Mouse (Mus musculus) forebrain, embryonic 12.5 days (tissue): ENCODE measurements around the gene Tnrc6a. TPM values are rescaled to one million over a fixed set of nuclear protein-coding genes. Genes with fewer than 3 reads are reported as not detected.

ENCODE experiments used
- ATAC-seq: fragments of 200-750 bp; cut with Nextera tagmentation; 2 replicates; pipeline ENCODE4 v1.8.0; 2017; ENCODE audit warnings: moderate TSS enrichment; ENCODE audit not compliant: low FRiP score
- H3K27ac ChIP-seq: fragments of 300-500 bp; sonication (generic); 2 replicates; pipeline ENCODE4 v1.5.1; 2016; ENCODE audit warnings: mild to moderate bottlenecking
- H3K27me3 ChIP-seq: fragments of 300-500 bp; sonication (generic); 2 replicates; pipeline ENCODE4 v1.6.1; 2016; ENCODE audit warnings: mild to moderate bottlenecking
- H3K36me3 ChIP-seq: fragments of 300-500 bp; sonication (generic); replicated peaks from 2 replicates; pipeline ENCODE4 v1.6.1; 2016; ENCODE audit warnings: mild to moderate bottlenecking
- H3K4me1 ChIP-seq: fragments of 300-500 bp; sonication (generic); 2 replicates; pipeline ENCODE4 v1.6.1; 2016
- H3K4me2 ChIP-seq: fragments of 300-500 bp; sonication (generic); 2 replicates; pipeline ENCODE4 v1.6.1; 2016; ENCODE audit warnings: mild to moderate bottlenecking, moderate library complexity
- H3K4me3 ChIP-seq: fragments of 300-500 bp; sonication (generic); replicated peaks from 2 replicates; pipeline ENCODE4 v1.5.1; 2016; ENCODE audit warnings: mild to moderate bottlenecking
- H3K9ac ChIP-seq: fragments of 300-500 bp; sonication (generic); 2 replicates; pipeline ENCODE4 v1.6.1; 2016; ENCODE audit warnings: mild to moderate bottlenecking
- H3K9me3 ChIP-seq: fragments of 300-500 bp; sonication (generic); 2 replicates; pipeline ENCODE4 v1.6.1; 2016
- WGBS: fragments of 180-500 bp; shearing (Covaris S2); methylation state at CpG from one replicate; pipeline ENCODE4 v1.1.7; 2016; 5-methylcytosine and 5-hydroxymethylcytosine counted together
- polyA plus RNA-seq: library from polyadenylated mRNA; unstranded; fragments of >200 nt; fragmentation: Nextera tagmentation; extraction: Ambion mirVana; gene quantifications from 2 replicates; pipeline ENCODE4 v1.2.1, GENCODE M21; 2016

Tnrc6a gene
- polyA plus RNA-seq, 1 experiment from 2014 or later = 75.3 TPM

DNA sequence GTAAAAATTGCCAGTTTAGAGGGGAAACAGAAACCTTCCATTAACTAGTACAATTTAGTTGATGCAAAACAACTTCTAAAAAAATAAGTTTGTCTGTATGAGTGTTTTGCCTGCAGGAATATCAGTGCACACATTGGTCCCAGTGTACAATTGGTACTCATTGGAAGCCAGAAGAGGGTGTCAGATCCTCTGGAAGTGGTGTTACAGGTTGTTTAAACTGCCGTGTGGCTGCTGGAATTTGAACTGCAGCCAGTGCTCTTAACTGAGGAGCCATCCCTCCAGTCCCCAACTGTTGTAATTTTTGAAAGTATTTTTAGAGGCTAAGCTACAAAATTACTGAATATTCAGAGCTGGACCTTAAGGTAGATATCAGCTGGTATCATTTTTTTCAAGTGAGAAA is 4.3 kb downstream of the Tnrc6a start:
- H3K9ac ChIP-seq = no peak overlapping the region
- no peaks in the 10 kb centered on the region for H3K9me3 ChIP-seq
- peaks cover 16% of the 10 kb centered on the region for H3K36me3 ChIP-seq
- ATAC-seq = no peak
- no peak overlapping the region for H3K4me2 ChIP-seq
- H3K4me1 ChIP-seq = peaks cover 34% of the 10 kb centered on the region
- H3K27ac ChIP-seq = no peak overlapping the region
- no peak overlapping the region for H3K4me3 ChIP-seq
- H3K27me3 ChIP-seq = no peaks in the 10 kb centered on the region
- 71% methylated on average over 1 of the region's 1 CpGs for WGBS

DNA sequence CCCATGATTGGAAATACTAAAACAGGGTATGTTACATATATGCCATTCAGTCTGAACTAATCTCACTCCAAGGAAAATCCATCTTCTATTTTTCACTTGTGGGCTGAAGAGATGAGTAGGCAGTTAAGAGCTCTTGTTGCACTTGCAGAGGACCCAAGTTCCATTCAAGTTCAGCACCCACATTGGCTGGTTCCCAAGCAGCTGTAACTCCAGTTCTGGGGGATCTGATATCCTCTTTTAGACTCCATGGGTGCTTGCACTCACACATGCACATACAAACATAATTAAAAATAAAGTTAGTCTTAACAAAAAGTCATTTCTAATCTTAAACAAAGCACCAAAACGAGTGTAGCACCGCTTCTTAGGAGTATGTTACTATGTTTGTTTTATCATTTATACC is 5.4 kb downstream of the Tnrc6a start:
- no peak for ATAC-seq
- Histone ChIP-seq H3K9ac (no peak overlapping the region), H3K4me2 (no peak overlapping the region), H3K27ac (no peak overlapping the region), H3K4me3 (no peak overlapping the region), H3K4me1 (peaks cover 33% of the 10 kb centered on the region), H3K36me3 (peaks cover 16% of the 10 kb centered on the region), H3K27me3 (no peaks in the 10 kb centered on the region), H3K9me3 (no peaks in the 10 kb centered on the region)
- 81% methylated on average over 2 of the region's 2 CpGs for WGBS

DNA sequence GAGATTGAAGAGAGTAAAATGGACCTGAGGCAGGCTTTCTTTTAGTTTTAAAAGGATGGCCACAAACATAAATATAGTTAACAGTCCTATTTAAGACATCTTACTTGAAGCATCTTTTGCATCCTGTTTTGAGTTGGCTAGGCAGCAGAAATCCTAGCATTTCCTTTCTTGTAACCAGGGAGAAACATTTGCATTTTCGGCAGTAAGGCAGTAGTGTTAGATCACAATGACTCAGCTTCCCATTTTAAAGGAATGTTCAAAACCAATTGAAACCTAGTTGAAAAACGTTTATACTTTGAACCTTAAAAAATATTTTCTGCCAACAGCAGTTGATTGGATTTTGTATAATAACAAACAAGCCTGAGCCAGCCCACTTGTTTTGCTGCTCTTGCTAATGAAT is 6.5 kb downstream of the Tnrc6a start:
- no peaks in the 10 kb centered on the region for H3K27me3 ChIP-seq
- peaks cover 41% of the 10 kb centered on the region for H3K4me1 ChIP-seq
- no peaks in the 10 kb centered on the region for H3K9me3 ChIP-seq
- peaks cover 16% of the 10 kb centered on the region for H3K36me3 ChIP-seq
- ATAC-seq = no peak
- 54% methylated on average over 2 of the region's 2 CpGs for WGBS
- H3K27ac ChIP-seq = no peak overlapping the region
- no peak overlapping the region for H3K9ac ChIP-seq
- H3K4me3 ChIP-seq = no peak overlapping the region
- H3K4me2 ChIP-seq = no peak overlapping the region

GRCm38 (mm10) chr7:123132401-123132800 is 8.7 kb downstream of the Tnrc6a start:
- H3K36me3 ChIP-seq = peaks cover 20% of the 10 kb centered on the region
- H3K4me1 ChIP-seq = peaks cover 35% of the 10 kb centered on the region
- no peak for ATAC-seq
- no peak overlapping the region for H3K4me2 ChIP-seq
- no peak overlapping the region for H3K27ac ChIP-seq
- no peaks in the 10 kb centered on the region for H3K27me3 ChIP-seq
- 89% methylated on average over 2 of the region's 2 CpGs for WGBS
- no peak overlapping the region for H3K4me3 ChIP-seq
- no peaks in the 10 kb centered on the region for H3K9me3 ChIP-seq
- H3K9ac ChIP-seq = no peak overlapping the region

DNA sequence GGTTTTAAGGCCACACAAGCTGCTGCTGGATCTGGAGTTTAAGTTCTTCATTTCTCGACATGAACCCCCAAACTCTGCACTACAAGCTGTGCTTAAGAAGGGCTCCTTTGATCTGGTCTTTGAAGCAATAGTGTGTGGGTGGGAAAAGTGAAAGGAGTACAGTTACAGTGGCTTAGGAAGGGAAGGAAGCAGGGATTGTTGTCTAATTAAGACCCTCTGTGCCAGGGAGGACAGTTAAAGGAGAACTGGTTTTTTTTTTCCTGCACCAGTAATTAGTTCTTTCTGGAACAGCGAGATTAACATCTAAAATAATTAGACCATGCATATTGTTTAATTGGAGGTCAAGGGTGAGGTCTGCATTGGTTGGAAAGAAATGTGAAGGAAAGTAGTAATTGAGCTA is 11.2 kb downstream of the Tnrc6a start:
- Histone ChIP-seq H3K4me2 (no peak overlapping the region), H3K27ac (no peak overlapping the region), H3K9me3 (no peaks in the 10 kb centered on the region), H3K9ac (no peak overlapping the region), H3K27me3 (no peaks in the 10 kb centered on the region), H3K36me3 (peaks cover 34% of the 10 kb centered on the region; the same call in 1 of the 2 replicates), H3K4me3 (no peak overlapping the region), H3K4me1 (peaks cover 34% of the 10 kb centered on the region)
- WGBS = 21% methylated on average over 2 of the region's 2 CpGs
- ATAC-seq = no peak

DNA sequence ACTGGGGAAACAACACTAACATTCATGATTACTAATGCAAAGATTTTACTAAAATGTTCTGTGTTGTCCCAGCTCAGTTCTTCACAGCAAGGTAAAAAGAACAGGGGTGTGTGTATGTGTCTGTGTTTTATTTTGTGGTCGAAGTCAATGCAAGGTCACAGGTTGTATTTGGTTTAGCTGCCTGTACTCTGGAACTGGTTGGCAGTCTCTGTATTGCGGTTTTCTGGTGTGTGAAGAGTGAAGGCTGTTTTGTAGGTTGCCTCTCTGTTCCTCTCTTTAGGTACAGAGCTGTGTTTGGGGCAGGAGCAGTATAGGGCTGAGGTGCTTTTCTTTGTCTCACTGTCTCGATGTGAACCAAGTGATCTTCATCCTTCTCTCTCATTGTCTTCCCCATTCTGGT is 12.0 kb downstream of the Tnrc6a start:
- WGBS = 87% methylated on average over 3 of the region's 3 CpGs
- Histone ChIP-seq H3K4me2 (no peak overlapping the region), H3K9ac (no peak overlapping the region), H3K4me1 (peaks cover 34% of the 10 kb centered on the region), H3K36me3 (peaks cover 34% of the 10 kb centered on the region; the same call in 1 of the 2 replicates), H3K9me3 (no peaks in the 10 kb centered on the region), H3K27ac (no peak overlapping the region), H3K4me3 (no peak overlapping the region), H3K27me3 (no peaks in the 10 kb centered on the region)
- no peak for ATAC-seq

DNA sequence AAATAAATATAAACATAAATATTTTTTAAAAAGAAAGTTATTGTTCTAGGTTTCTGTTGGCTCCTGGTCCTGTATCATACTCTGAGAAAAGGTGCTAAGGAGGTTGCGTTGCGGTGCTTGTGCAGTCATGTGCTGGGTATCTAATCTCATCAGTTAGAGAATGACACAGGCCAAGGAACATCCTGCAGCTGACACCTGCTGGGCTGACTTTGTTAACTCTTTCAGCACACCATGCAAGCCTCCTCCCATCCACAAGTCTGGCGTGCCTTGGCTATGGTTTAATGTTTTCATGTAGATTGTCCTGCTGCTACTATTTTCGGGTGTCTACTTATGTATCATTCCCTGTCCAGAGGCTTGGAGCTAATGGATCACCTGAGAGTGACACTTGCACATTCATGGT is 14.3 kb downstream of the Tnrc6a start:
- H3K4me3 ChIP-seq = no peak overlapping the region
- no peak overlapping the region for H3K9ac ChIP-seq
- ATAC-seq = no peak
- H3K9me3 ChIP-seq = no peaks in the 10 kb centered on the region
- peaks cover 26% of the 10 kb centered on the region for H3K4me1 ChIP-seq
- peaks cover 31% of the 10 kb centered on the region; the same call in 1 of the 2 replicates for H3K36me3 ChIP-seq
- 88% methylated on average over 4 of the region's 4 CpGs for WGBS
- no peaks in the 10 kb centered on the region for H3K27me3 ChIP-seq
- no peak overlapping the region for H3K4me2 ChIP-seq
- H3K27ac ChIP-seq = no peak overlapping the region

DNA sequence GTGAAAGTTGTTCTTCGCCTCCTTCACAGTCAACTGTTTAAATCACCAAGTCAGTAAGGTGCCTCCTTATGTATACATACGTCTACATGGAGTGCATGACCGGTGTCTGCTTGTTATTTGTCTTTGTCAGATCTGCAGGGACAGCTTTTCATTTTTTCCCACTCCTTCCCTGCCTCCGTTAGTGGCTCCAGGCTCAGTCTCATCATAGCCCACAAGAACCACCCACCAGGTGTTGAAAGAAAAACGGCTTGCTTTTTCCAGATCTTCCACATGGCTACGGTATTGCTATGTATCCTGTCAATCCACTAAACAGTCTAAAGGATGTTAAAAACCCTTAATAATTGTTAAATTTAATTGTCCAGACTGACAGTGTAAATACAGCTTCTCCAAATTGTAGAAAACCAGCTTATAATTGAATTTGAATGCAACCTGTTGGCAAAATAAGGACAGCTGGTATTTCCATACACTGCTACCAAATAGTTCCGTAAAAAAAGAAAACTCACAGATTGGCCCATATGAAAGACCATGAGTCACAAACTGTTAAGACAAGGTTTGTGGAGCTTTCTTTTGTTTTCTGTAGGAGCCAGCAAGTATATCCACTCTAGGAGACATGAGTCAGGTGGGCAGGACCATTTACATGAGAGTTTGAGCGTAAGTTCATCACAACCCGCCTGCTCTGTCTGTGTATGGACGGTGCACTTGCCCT is 22.6 kb downstream of the Tnrc6a start:
- 92% methylated on average over 10 of the region's 10 CpGs for WGBS
- Histone ChIP-seq H3K27me3 (no peaks in the 10 kb centered on the region), H3K4me1 (no peaks in the 10 kb centered on the region), H3K9ac (no peak overlapping the region), H3K4me2 (no peak overlapping the region), H3K9me3 (no peaks in the 10 kb centered on the region), H3K4me3 (no peak overlapping the region), H3K36me3 (peaks cover 14% of the 10 kb centered on the region), H3K27ac (no peak overlapping the region)
- no peak for ATAC-seq

DNA sequence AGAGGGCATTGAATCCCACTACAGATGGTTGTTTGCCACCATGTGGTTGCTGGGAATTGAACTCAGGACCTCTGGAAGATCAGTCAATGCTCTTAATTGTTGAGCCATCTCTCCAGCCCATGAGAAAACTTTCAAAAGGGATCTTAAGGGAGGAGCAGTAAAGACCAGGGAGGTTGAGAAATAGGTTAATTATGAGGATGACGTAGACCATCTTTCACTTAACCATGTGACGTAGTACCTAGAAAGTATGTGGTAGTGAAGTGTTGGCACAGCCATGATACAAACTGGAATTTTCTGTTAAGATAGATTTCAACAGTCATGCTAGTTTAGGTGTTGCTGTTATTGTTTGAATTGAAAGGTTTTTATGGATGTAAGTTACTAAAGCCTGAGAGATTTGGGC is 24.1 kb downstream of the Tnrc6a start:
- no peak overlapping the region for H3K4me3 ChIP-seq
- peaks cover 20% of the 10 kb centered on the region for H3K36me3 ChIP-seq

GRCm38 (mm10) chr7:123148935-123149334 is 25.2 kb downstream of the Tnrc6a start:
- ATAC-seq = no peak
- no peak overlapping the region for H3K4me3 ChIP-seq

More for the DNA sequence above, 24.1 kb downstream of the Tnrc6a start:
- Histone ChIP-seq H3K4me1 (no peaks in the 10 kb centered on the region), H3K27ac (no peak overlapping the region), H3K9ac (no peak overlapping the region), H3K27me3 (no peaks in the 10 kb centered on the region), H3K4me2 (no peak overlapping the region), H3K9me3 (no peaks in the 10 kb centered on the region)
- WGBS = 97% methylated on average over 2 of the region's 2 CpGs
- ATAC-seq = no peak

GRCm38 (mm10) chr7:123162346-123162745 is 38.7 kb downstream of the Tnrc6a start:
- 88% methylated on average over 10 of the region's 10 CpGs for WGBS
- no peaks in the 10 kb centered on the region for H3K4me1 ChIP-seq
- no peak overlapping the region for H3K4me3 ChIP-seq
- H3K36me3 ChIP-seq = peaks cover 52% of the 10 kb centered on the region
- no peak overlapping the region for H3K4me2 ChIP-seq
- H3K9ac ChIP-seq = no peak overlapping the region
- H3K27me3 ChIP-seq = no peaks in the 10 kb centered on the region
- no peaks in the 10 kb centered on the region for H3K9me3 ChIP-seq
- H3K27ac ChIP-seq = no peak overlapping the region
- no peak for ATAC-seq

More at GRCm38 (mm10) chr7:123148935-123149334, 25.2 kb downstream of the Tnrc6a start:
- H3K4me2 ChIP-seq = no peak overlapping the region
- H3K27me3 ChIP-seq = no peaks in the 10 kb centered on the region
- 93% methylated on average over 9 of the region's 9 CpGs for WGBS
- no peaks in the 10 kb centered on the region for H3K9me3 ChIP-seq
- no peaks in the 10 kb centered on the region for H3K4me1 ChIP-seq
- H3K27ac ChIP-seq = no peak overlapping the region
- H3K9ac ChIP-seq = no peak overlapping the region
- peaks cover 32% of the 10 kb centered on the region for H3K36me3 ChIP-seq

- Histone ChIP-seq H3K36me3 (peaks cover 96% of the 10 kb centered on the region), H3K27ac (no peak overlapping the region), H3K4me2 (no peak overlapping the region), H3K4me1 (no peaks in the 10 kb centered on the region), H3K4me3 (no peak overlapping the region), H3K9ac (no peak overlapping the region), H3K27me3 (no peaks in the 10 kb centered on the region), H3K9me3 (no peaks in the 10 kb centered on the region)
- no peak for ATAC-seq
- WGBS = 89% methylated on average over 2 of the region's 2 CpGs
Observed at GRCm38 (mm10) chr7:123167436-123167835, 43.8 kb downstream of the Tnrc6a start.

DNA sequence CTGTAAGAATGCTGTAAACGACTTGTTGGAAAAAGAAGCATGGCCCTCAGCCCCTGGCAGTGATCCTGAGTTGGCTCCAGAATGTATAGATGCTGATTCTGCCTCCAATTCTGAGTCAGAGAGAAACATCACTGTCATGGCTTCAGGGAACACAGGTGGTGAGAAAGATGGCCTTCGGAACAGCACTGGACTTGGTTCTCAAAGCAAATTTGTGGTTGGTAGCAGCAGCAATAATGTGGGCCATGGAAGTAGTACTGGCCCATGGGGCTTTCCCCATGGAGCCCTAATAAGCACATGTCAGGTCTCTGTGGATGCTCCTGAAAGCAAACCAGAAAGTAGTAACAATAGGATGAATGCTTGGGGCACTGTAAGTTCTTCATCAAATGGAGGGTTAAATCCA is 45.9 kb downstream of the Tnrc6a start:
- Histone ChIP-seq H3K4me3 (no peak overlapping the region), H3K9me3 (no peaks in the 10 kb centered on the region), H3K4me1 (no peaks in the 10 kb centered on the region), H3K4me2 (no peak overlapping the region), H3K27me3 (no peaks in the 10 kb centered on the region), H3K27ac (no peak overlapping the region), H3K9ac (no peak overlapping the region), H3K36me3 (peaks cover 94% of the 10 kb centered on the region)
- WGBS = 89% methylated on average over 2 of the region's 2 CpGs
- ATAC-seq = no peak
